In genomic region chr12:93850944-93851520, GRCm38 (mm10) we compare ENCODE assay signal across 14 mouse cellular contexts.
DNase-seq lines count a peak whose midpoint lies in the region; ATAC-seq and TF ChIP-seq lines count a peak whose summit lies in the region.
"Had no signal": no experiment of that assay in that cellular context is flagged by ENCODE, and none has a peak within 500 bp of the region (broad histone marks: within the 10 kb centered on the region; RNA-seq: fewer than 3 reads in every experiment).

No protein-coding gene starts in this region.

- no peak overlapping the region for H3K27ac ChIP-seq in neural tube, embryonic 11.5 days (ENCODE audit: low read depth, low read length)
- no peak overlapping the region for H3K27ac ChIP-seq in hindbrain, embryonic 12.5 days
- no peak overlapping the region for H3K27ac ChIP-seq in midbrain, embryonic 14.5 days (replicated peaks; ENCODE audit: low read depth, low read length)
- no peak overlapping the region for H3K27ac ChIP-seq in stomach, postnatal 0 days (replicated peaks)
- H3K27ac ChIP-seq in heart, embryonic 12.5 days (ENCODE audit: poor library complexity, severe bottlenecking), result no peak overlapping the region
- H3K27ac ChIP-seq: embryonic facial prominence, embryonic 15.5 days had no signal

- 50% methylated on average over 1 of the region's 1 CpGs for WGBS in neural tube, embryonic 11.5 days
- WGBS in hindbrain, embryonic 12.5 days, result 42% methylated on average over 1 of the region's 1 CpGs
- WGBS in midbrain, embryonic 14.5 days, result 10% methylated on average over 1 of the region's 1 CpGs
- 60% methylated on average over 1 of the region's 1 CpGs for WGBS in stomach, postnatal 0 days
- WGBS in heart, embryonic 12.5 days, result 85% methylated on average over 1 of the region's 1 CpGs

- no peaks in the 10 kb centered on the region for H3K4me1 ChIP-seq in neural tube, embryonic 11.5 days (ENCODE audit: control insufficient read depth, insufficient read depth, low read length)
- no peaks in the 10 kb centered on the region for H3K4me1 ChIP-seq in hindbrain, embryonic 12.5 days
- peaks cover 5% of the 10 kb centered on the region; the same call in 1 of the 2 replicates for H3K4me1 ChIP-seq in midbrain, embryonic 14.5 days (ENCODE audit: control insufficient read depth, insufficient read depth, low read length)
- no peaks in the 10 kb centered on the region for H3K4me1 ChIP-seq in stomach, postnatal 0 days (replicated peaks; ENCODE audit: control insufficient read depth, insufficient read depth)
- no peaks in the 10 kb centered on the region for H3K4me1 ChIP-seq in heart, embryonic 12.5 days (replicated peaks)
- H3K4me1 ChIP-seq: embryonic facial prominence, embryonic 15.5 days had no signal

- no peak overlapping the region for H3K9ac ChIP-seq in neural tube, embryonic 11.5 days (ENCODE audit: low read length)
- H3K9ac ChIP-seq in hindbrain, embryonic 12.5 days, result no peak overlapping the region
- no peak overlapping the region for H3K9ac ChIP-seq in midbrain, embryonic 14.5 days (replicated peaks; ENCODE audit: low read length)
- no peak overlapping the region for H3K9ac ChIP-seq in stomach, postnatal 0 days (ENCODE audit: low read length)
- H3K9ac ChIP-seq in heart, embryonic 12.5 days, result no peak overlapping the region
- H3K9ac ChIP-seq: embryonic facial prominence, embryonic 15.5 days had no signal

- ATAC-seq in neural tube, embryonic 11.5 days (ENCODE audit: insufficient read depth, low FRiP score, low TSS enrichment), result peak; percentile 65; the same call in 1 of the 2 replicates
- peak; percentile 61 for ATAC-seq in hindbrain, embryonic 12.5 days (ENCODE audit: low FRiP score)
- peak; percentile 70; the same call in 1 of the 2 replicates for ATAC-seq in midbrain, embryonic 14.5 days (ENCODE audit: low FRiP score, low TSS enrichment)
- ATAC-seq in stomach, postnatal 0 days (ENCODE audit: low FRiP score, low TSS enrichment), result peak; percentile 47; the same call in 1 of the 2 replicates
- no peak for ATAC-seq in heart, embryonic 12.5 days (ENCODE audit: insufficient number of reproducible peaks, low FRiP score)
- ATAC-seq: intestine, embryonic 16.5 days had no signal

- no peak overlapping the region for H3K4me3 ChIP-seq in neural tube, embryonic 11.5 days (ENCODE audit: low read depth, low read length)
- H3K4me3 ChIP-seq in hindbrain, embryonic 12.5 days, result no peak overlapping the region
- no peak overlapping the region for H3K4me3 ChIP-seq in midbrain, embryonic 14.5 days (replicated peaks; ENCODE audit: low read depth, low read length)
- H3K4me3 ChIP-seq in stomach, postnatal 0 days (ENCODE audit: low read depth, low read length), result no peak overlapping the region
- no peak overlapping the region for H3K4me3 ChIP-seq in heart, embryonic 12.5 days
- H3K4me3 ChIP-seq: embryonic facial prominence, embryonic 15.5 days had no signal

- no peaks in the 10 kb centered on the region for H3K36me3 ChIP-seq in neural tube, embryonic 11.5 days (ENCODE audit: control insufficient read depth, insufficient read depth, low read length)
- H3K36me3 ChIP-seq in hindbrain, embryonic 12.5 days, result no peaks in the 10 kb centered on the region
- no peaks in the 10 kb centered on the region for H3K36me3 ChIP-seq in midbrain, embryonic 14.5 days (ENCODE audit: control insufficient read depth, insufficient read depth, low read length)
- no peaks in the 10 kb centered on the region for H3K36me3 ChIP-seq in stomach, postnatal 0 days (ENCODE audit: control insufficient read depth, insufficient read depth, low read length)
- no peaks in the 10 kb centered on the region for H3K36me3 ChIP-seq in heart, embryonic 12.5 days
- H3K36me3 ChIP-seq: embryonic facial prominence, embryonic 15.5 days had no signal

- no peaks in the 10 kb centered on the region for H3K9me3 ChIP-seq in neural tube, embryonic 11.5 days (ENCODE audit: control insufficient read depth, low read length)
- no peaks in the 10 kb centered on the region for H3K9me3 ChIP-seq in hindbrain, embryonic 12.5 days (replicated peaks)
- no peaks in the 10 kb centered on the region for H3K9me3 ChIP-seq in midbrain, embryonic 14.5 days (ENCODE audit: control insufficient read depth, low read length)
- no peaks in the 10 kb centered on the region for H3K9me3 ChIP-seq in stomach, postnatal 0 days (ENCODE audit: control insufficient read depth, low read length)
- no peaks in the 10 kb centered on the region for H3K9me3 ChIP-seq in heart, embryonic 12.5 days (replicated peaks)
- H3K9me3 ChIP-seq: embryonic facial prominence, embryonic 15.5 days had no signal

- TF ChIP-seq EP300 in stomach, postnatal 0 days (optimal IDR thresholded peaks at IDR 0.05), result no peak

- no peak for TF ChIP-seq CTCF in stomach, postnatal 0 days (IDR thresholded peaks at IDR 0.05; ENCODE audit: low read depth)

- H3K27me3 ChIP-seq in neural tube, embryonic 11.5 days (ENCODE audit: control insufficient read depth, insufficient read depth, low read length), result no peaks in the 10 kb centered on the region
- no peaks in the 10 kb centered on the region for H3K27me3 ChIP-seq in hindbrain, embryonic 12.5 days
- H3K27me3 ChIP-seq in midbrain, embryonic 14.5 days (ENCODE audit: control insufficient read depth, insufficient read depth, low read length), result no peaks in the 10 kb centered on the region
- H3K27me3 ChIP-seq in stomach, postnatal 0 days (ENCODE audit: control insufficient read depth, insufficient read depth, low read length), result no peaks in the 10 kb centered on the region
- H3K27me3 ChIP-seq in heart, embryonic 12.5 days (replicated peaks), result no peaks in the 10 kb centered on the region
- H3K27me3 ChIP-seq: embryonic facial prominence, embryonic 15.5 days had no signal

- no peak overlapping the region for H3K4me2 ChIP-seq in neural tube, embryonic 11.5 days (ENCODE audit: low read depth)
- no peak overlapping the region for H3K4me2 ChIP-seq in hindbrain, embryonic 12.5 days (replicated peaks)
- no peak overlapping the region for H3K4me2 ChIP-seq in midbrain, embryonic 14.5 days (ENCODE audit: low read length)
- H3K4me2 ChIP-seq in stomach, postnatal 0 days (replicated peaks; ENCODE audit: low read depth), result no peak overlapping the region
- H3K4me2 ChIP-seq in heart, embryonic 12.5 days, result no peak overlapping the region
- H3K4me2 ChIP-seq: embryonic facial prominence, embryonic 15.5 days had no signal

- DNase-seq in neural tube, embryonic 11.5 days (ENCODE audit: low spot score), result no peak
- no peak for DNase-seq in neural tube, embryonic 10.5 days (ENCODE audit: extremely low spot score, low spot score)
- DNase-seq in midbrain, embryonic 14.5 days, result peak; percentile 62
- DNase-seq in stomach, postnatal 0 days (ENCODE audit: low spot score), result no peak
- DNase-seq in heart, postnatal 4 days, result no peak
- no peak for DNase-seq in adrenal gland, postnatal 14 days
- DNase-seq: adrenal gland, adult 8-10 months; cerebellum, postnatal 14 days; lung, adult 2 months; thymus, adult 18-20 months had no signal
